11 mouse cellular contexts compared by ENCODE assay signal in genomic region chr13:108498773-108499313, GRCm38 (mm10). TPM values are rescaled to one million over a fixed set of nuclear protein-coding genes. Genes with fewer than 3 reads are reported as not detected.
A peak's percentile ranks its signal among the peaks of the same experiment; 100 is the strongest.
DNase-seq lines count a peak whose midpoint lies in the region; ATAC-seq and TF ChIP-seq lines count a peak whose summit lies in the region.
"Had no signal": no experiment of that assay in that cellular context is flagged by ENCODE, and none has a peak within 500 bp of the region (broad histone marks: within the 10 kb centered on the region; RNA-seq: fewer than 3 reads in every experiment).

No protein-coding gene starts in this region.

- H3K9ac ChIP-seq in hindbrain, postnatal 0 days (replicated peaks; ENCODE audit: low read length) = no peak overlapping the region
- H3K9ac ChIP-seq in hindbrain, embryonic 11.5 days (ENCODE audit: low read depth, low read length) = no peak overlapping the region
- H3K9ac ChIP-seq in embryonic facial prominence, embryonic 13.5 days = no peak overlapping the region
- H3K9ac ChIP-seq in limb, embryonic 13.5 days = no peak overlapping the region
- H3K9ac ChIP-seq: liver, embryonic 12.5 days; midbrain, embryonic 12.5 days had no signal

- no peaks in the 10 kb centered on the region for H3K9me3 ChIP-seq in hindbrain, postnatal 0 days (ENCODE audit: low read length)
- no peaks in the 10 kb centered on the region for H3K9me3 ChIP-seq in hindbrain, embryonic 11.5 days (ENCODE audit: control insufficient read depth, low read length)
- no peaks in the 10 kb centered on the region for H3K9me3 ChIP-seq in embryonic facial prominence, embryonic 13.5 days
- H3K9me3 ChIP-seq in limb, embryonic 13.5 days = no peaks in the 10 kb centered on the region
- H3K9me3 ChIP-seq: liver, embryonic 12.5 days; midbrain, embryonic 12.5 days had no signal

- H3K4me2 ChIP-seq in hindbrain, postnatal 0 days (ENCODE audit: low read depth, low read length) = peak overlapping the region; percentile 26
- no peak overlapping the region for H3K4me2 ChIP-seq in hindbrain, embryonic 11.5 days (replicated peaks; ENCODE audit: low read depth, low read length)
- H3K4me2 ChIP-seq in embryonic facial prominence, embryonic 13.5 days = peak overlapping the region; percentile 40
- peak overlapping the region; percentile 52 for H3K4me2 ChIP-seq in limb, embryonic 13.5 days (replicated peaks)
- H3K4me2 ChIP-seq: liver, embryonic 12.5 days; midbrain, embryonic 12.5 days had no signal

- no peak for DNase-seq in hindbrain, postnatal 0 days (ENCODE audit: low spot score)
- DNase-seq in hindbrain, embryonic 11.5 days (ENCODE audit: low spot score) = no peak
- no peak for DNase-seq in right cerebral cortex, postnatal 14 days
- no peak for DNase-seq in adrenal gland, postnatal 10 days
- no peak for DNase-seq in B cell, adult 2 months
- DNase-seq: thymus, postnatal 36 days had no signal

- no peak for ATAC-seq in hindbrain, postnatal 0 days
- ATAC-seq in hindbrain, embryonic 11.5 days (ENCODE audit: low FRiP score) = no peak
- peak; percentile 22 for ATAC-seq in common myeloid progenitor, adult 5-6 weeks (replicated peaks; ENCODE audit: low read depth, poor library complexity, severe bottlenecking)
- no peak for ATAC-seq in embryonic facial prominence, embryonic 13.5 days (ENCODE audit: insufficient number of reproducible peaks, insufficient read depth, low FRiP score, low TSS enrichment, low read depth)
- 0 out of 2 replicates have a peak, but pooled peaks have one; percentile 21 for ATAC-seq in limb, embryonic 13.5 days (ENCODE audit: low FRiP score, low read depth)
- ATAC-seq: liver, embryonic 12.5 days had no signal

- H3K27me3 ChIP-seq in hindbrain, postnatal 0 days (ENCODE audit: insufficient read depth, low read length) = no peaks in the 10 kb centered on the region
- no peaks in the 10 kb centered on the region for H3K27me3 ChIP-seq in hindbrain, embryonic 11.5 days (ENCODE audit: control insufficient read depth, insufficient read depth, low read length)
- no peaks in the 10 kb centered on the region for H3K27me3 ChIP-seq in embryonic facial prominence, embryonic 13.5 days
- no peaks in the 10 kb centered on the region for H3K27me3 ChIP-seq in limb, embryonic 13.5 days
- H3K27me3 ChIP-seq: liver, embryonic 12.5 days; midbrain, embryonic 12.5 days had no signal

- no peak overlapping the region for H3K27ac ChIP-seq in hindbrain, postnatal 0 days
- no peak overlapping the region for H3K27ac ChIP-seq in hindbrain, embryonic 11.5 days (ENCODE audit: low read depth, low read length)
- H3K27ac ChIP-seq in embryonic facial prominence, embryonic 13.5 days = peak overlapping the region; percentile 49; the same call in 1 of the 2 replicates
- no peak overlapping the region for H3K27ac ChIP-seq in limb, embryonic 13.5 days
- H3K27ac ChIP-seq: liver, embryonic 12.5 days; midbrain, embryonic 12.5 days had no signal

- no peak for TF ChIP-seq CTCF in hindbrain, postnatal 0 days (IDR thresholded peaks at IDR 0.05; ENCODE audit: low read depth)

- H3K36me3 ChIP-seq in hindbrain, postnatal 0 days (ENCODE audit: insufficient read depth, low read length) = no peaks in the 10 kb centered on the region
- no peaks in the 10 kb centered on the region for H3K36me3 ChIP-seq in hindbrain, embryonic 11.5 days (ENCODE audit: control insufficient read depth, insufficient read depth, low read length)
- no peaks in the 10 kb centered on the region for H3K36me3 ChIP-seq in embryonic facial prominence, embryonic 13.5 days
- no peaks in the 10 kb centered on the region for H3K36me3 ChIP-seq in limb, embryonic 13.5 days
- H3K36me3 ChIP-seq: liver, embryonic 12.5 days; midbrain, embryonic 12.5 days had no signal

- no peaks in the 10 kb centered on the region for H3K4me1 ChIP-seq in hindbrain, postnatal 0 days (ENCODE audit: insufficient read depth, low read length)
- no peaks in the 10 kb centered on the region for H3K4me1 ChIP-seq in hindbrain, embryonic 11.5 days (replicated peaks; ENCODE audit: control insufficient read depth, insufficient read depth, low read length)
- H3K4me1 ChIP-seq in embryonic facial prominence, embryonic 13.5 days = peaks cover 25% of the 10 kb centered on the region
- peaks cover 28% of the 10 kb centered on the region for H3K4me1 ChIP-seq in limb, embryonic 13.5 days
- H3K4me1 ChIP-seq: liver, embryonic 12.5 days; midbrain, embryonic 12.5 days had no signal

- H3K4me3 ChIP-seq in hindbrain, postnatal 0 days (ENCODE audit: low read length) = no peak overlapping the region
- H3K4me3 ChIP-seq in hindbrain, embryonic 11.5 days (ENCODE audit: low read depth, low read length) = no peak overlapping the region
- no peak overlapping the region for H3K4me3 ChIP-seq in embryonic facial prominence, embryonic 13.5 days
- peak overlapping the region; percentile 12 for H3K4me3 ChIP-seq in limb, embryonic 13.5 days
- H3K4me3 ChIP-seq: liver, embryonic 12.5 days; midbrain, embryonic 12.5 days had no signal

- 53% methylated on average over 9 of the region's 9 CpGs for WGBS in hindbrain, postnatal 0 days
- 62% methylated on average over 9 of the region's 9 CpGs for WGBS in hindbrain, embryonic 11.5 days
- WGBS in embryonic facial prominence, embryonic 13.5 days = 25% methylated on average over 9 of the region's 9 CpGs
- 15% methylated on average over 9 of the region's 9 CpGs for WGBS in limb, embryonic 13.5 days

RNA-seq across cellular contexts. Expression of gene Pde4d, which starts 49.1 kb away (rescaled TPM):
- 77.1 and 86.6 TPM in 2 replicates for total RNA-seq in hindbrain, postnatal 0 days (2014; rRNA removed)
- polyA plus RNA-seq in hindbrain, postnatal 0 days (2015; fragmentation: Nextera tagmentation; extraction: Ambion mirVana) = 19.3 and 21.6 TPM in 2 replicates
- 11.5 and 18.3 TPM in 2 replicates for polyA plus RNA-seq in hindbrain, embryonic 11.5 days (2014; fragmentation: Nextera tagmentation; extraction: Ambion mirVana)
- total RNA-seq in common myeloid progenitor, adult 5-6 weeks (2017) = 31.6 and 35.8 TPM in 2 replicates
- polyA plus RNA-seq in embryonic facial prominence, embryonic 13.5 days (2015; fragmentation: Nextera tagmentation; extraction: Ambion mirVana) = 21.5 and 22.9 TPM in 2 replicates
- 20.8 and 22.3 TPM in 2 replicates for polyA plus RNA-seq in limb, embryonic 13.5 days (2015; fragmentation: Nextera tagmentation; extraction: Ambion mirVana)
- 100 to 1,000 TPM in 1 of 2 experiments, 10 to 100 TPM in 1; 70.3 to 101 TPM for total RNA-seq in adrenal gland, postnatal 10 days (2021)

Comparison
In these comparisons a context has a peak if more than half of its experiments do, and no peak if none do; other contexts are left out.
1. ATAC-seq: peak in common myeloid progenitor, adult 5-6 weeks (single experiment) and limb, embryonic 13.5 days (single experiment); none in hindbrain, postnatal 0 days (single experiment), hindbrain, embryonic 11.5 days (single experiment) and embryonic facial prominence, embryonic 13.5 days (single experiment).